Mouse (Mus musculus) layer of hippocampus, adult 2 months (tissue): Measurements from ENCODE around the gene Gm49395. TPM values are rescaled to one million over a fixed set of nuclear protein-coding genes. Genes with fewer than 3 reads are reported as not detected.

ENCODE experiments used
- DNase-seq, 2 experiments: peaks; one replicate each; pipeline ENCODE4 v3.0.0; 2022; ENCODE audit warnings: low spot score in 2 of 2
- H3K27ac ChIP-seq: fragments of 200-600 bp; 2 replicates; pipeline ENCODE4 v1.8.1; 2022
- H3K4me3 ChIP-seq: fragments of 200-600 bp; 2 replicates; pipeline ENCODE4 v1.8.1; 2022; ENCODE audit warnings: mild to moderate bottlenecking
- CTCF ChIP-seq: fragments of 200-600 bp; conservative IDR thresholded peaks from 2 replicates; pipeline ENCODE4 v1.8.1; 2022; ENCODE audit warnings: antibody characterized with exemption, mild to moderate bottlenecking, moderate library complexity
- total RNA-seq, 2 experiments: library from RNA; stranded (reverse); gene quantifications; 2 replicates each; pipeline ENCODE4 v1.2.3; 2021

The Gm49395 gene
- total RNA-seq, 2 experiments from 2014 or later = 1.5 to 4.1 TPM

DNA sequence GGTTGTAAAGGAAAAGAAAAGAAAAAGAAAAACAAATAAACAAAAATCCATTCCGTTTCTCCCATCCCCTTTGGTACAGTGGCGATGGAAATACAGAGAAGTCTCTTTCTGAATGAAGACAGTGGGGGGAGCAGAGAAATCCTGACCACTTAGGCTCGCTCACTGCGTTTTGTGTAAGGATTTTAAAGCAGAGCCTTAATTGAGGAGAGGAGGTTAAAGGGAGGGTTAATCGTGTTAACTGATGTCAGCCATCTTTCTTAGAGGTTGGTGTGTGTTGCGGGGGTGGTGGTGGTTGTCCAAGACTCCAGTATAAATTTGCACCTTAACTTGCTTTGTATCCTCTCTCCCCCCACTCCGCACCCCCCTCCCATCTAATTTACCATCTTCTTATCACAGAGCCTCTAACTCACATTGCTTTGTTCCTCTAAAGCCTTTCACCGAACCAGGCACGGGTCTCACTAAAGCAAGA, 10.7 kb downstream of the Gm49395 start:
- DNase-seq = no peak
- peak overlapping the region; percentile 81; the same call in 1 of the 2 replicates for H3K27ac ChIP-seq
- no peak for TF ChIP-seq CTCF
- peak overlapping the region; percentile 79 for H3K4me3 ChIP-seq

DNA sequence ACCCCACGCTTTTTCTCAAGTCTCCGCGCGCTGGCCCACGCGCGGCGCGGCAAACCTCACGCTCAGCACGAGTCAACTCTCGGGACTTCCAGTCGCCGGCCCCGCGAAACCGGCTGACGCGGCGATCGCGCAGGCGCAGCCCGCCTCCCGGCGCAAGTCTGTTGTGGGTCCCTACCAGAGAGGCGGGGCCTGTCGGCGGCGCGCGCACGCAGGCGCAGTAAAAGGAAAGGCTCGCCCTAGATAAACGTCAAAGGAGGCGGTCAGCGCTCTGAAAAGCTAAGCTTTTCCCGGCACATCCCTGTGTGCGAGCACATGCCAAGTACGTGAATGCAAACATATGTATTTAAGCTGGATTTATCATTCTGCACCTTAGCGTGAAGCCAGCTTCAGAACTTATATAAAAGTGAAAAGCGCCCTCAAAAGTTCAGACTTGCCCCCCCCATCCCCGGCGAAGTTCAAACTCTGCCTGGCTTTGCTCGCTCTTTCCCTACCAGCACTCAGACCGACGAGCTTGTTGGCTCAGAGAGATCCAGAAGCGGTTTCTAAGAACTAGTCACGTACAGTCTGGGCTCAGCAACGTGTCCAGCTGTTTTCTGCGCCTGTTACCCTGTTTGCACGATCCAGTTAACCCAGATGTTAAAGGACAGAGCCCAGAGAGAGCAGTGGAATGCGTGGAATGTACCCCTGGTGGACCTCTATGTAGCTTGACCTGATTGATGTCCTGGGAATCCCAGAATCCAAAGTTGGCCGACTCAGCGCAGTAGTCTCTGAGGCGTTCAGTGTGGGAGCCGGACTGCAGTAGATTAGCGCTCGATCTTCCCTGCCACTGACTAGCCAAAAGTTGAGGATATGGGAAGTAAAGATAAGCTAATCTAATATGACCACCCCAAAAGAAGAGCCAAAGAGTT, 11.4 kb downstream of the Gm49395 start, which contains the start of gene Pelo:
Gene Pelo (minus strand): TSS at position 118 of the 908 bp plus-strand sequence.
- H3K4me3 ChIP-seq = peak within 1 kb of the TSS; percentile 79
- peak; percentile 95 for DNase-seq
- no peak for TF ChIP-seq CTCF
- peak within 1 kb of the TSS; percentile 81 for H3K27ac ChIP-seq

DNA sequence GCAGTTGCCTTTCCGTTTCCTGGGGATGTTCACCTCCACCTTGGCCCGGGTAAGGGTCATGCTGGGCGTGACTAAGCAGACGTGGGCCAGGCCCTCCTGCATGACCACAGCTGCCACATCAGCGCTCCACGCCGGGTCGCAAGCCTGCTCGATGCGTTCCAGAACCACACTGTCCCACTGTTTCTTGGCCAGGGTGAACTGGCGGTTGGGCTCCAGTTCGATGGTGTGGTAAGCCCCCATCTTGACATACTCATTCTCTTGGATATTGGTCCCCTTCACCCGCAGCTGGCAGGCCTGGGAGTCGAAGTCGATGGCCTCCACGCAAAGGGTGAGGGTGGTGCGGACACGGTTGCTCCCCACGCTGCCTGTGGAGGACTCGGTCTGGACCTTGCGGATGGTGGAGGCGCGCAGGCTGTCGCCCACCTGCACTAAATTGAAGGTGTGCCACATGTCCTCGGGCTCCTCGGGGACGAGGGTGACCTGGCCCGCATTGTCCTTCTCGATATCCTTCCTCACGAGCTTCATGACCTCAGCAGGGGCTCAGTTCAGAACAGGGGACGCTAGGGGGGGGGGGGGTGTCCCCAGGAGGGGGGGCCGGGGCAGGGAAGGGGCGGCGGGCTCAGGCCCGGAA, 12.2 kb downstream of the Gm49395 start:
- peak; percentile 14 to 19 for DNase-seq
- TF ChIP-seq CTCF = no peak
- peak overlapping the region; percentile 79 for H3K4me3 ChIP-seq
- peak overlapping the region; percentile 81 for H3K27ac ChIP-seq

DNA sequence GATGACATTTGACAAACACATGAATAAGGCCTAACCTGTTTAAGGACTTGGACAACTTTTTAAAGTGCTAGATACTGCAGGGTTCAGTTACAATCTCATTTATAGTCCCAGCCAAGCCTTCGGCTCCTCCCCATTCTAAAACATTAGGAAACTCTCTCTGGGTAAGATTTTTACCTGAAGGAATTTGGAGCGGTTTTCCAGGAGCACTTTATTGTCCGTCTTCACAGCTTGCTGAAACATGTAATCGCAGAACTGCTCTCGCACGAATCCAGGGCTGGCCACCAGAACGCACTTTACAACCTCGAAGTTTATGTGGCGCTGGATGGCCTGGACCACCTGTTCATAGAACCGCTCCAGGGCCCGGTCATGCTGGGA, 12.7 kb downstream of the Gm49395 start:
- DNase-seq = no peak
- Histone ChIP-seq H3K4me3 (peak overlapping the region; percentile 79), H3K27ac (peak overlapping the region; percentile 81; the same call in 1 of the 2 replicates)
- TF ChIP-seq CTCF = no peak

DNA sequence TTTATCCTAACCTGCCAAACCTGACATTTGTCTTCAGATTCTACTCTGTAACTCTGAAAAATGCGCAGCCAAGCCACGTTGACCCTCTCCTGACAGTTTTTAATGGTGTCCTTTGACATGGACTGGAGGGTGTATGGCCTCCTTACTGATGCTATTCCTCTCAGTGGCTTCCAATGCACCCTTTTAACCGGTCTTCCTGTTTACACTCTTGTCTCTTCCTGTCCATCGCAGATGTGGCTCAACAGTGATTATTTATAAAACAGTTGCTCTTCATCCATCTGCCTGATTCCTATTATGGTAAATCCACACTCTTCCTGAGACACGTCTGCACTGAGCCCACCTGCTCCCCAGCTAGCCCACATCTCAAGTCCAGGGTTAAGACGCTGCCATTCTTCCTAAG, 15.7 kb downstream of the Gm49395 start:
- Histone ChIP-seq H3K27ac (no peak overlapping the region), H3K4me3 (no peak overlapping the region)
- no peak for DNase-seq
- TF ChIP-seq CTCF = no peak

DNA sequence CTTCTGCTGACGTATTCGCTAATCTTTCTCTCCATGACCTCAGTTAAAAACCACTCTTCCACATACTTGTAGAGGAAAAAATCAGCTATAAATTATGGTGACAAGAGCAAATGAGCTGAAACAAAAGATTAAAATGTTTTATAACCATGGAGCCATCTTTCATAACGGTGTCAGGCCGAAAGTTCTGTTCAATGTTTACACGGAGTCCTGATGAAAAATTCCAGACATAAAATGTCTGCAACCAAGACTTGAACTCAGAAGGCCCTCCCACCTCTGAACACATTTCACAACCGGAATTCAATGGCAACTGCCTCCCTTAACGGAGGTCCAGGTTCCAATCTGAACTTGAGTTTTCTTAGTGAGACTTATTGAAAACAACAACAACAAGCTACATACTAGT, 19.4 kb downstream of the Gm49395 start:
- DNase-seq = no peak
- no peak overlapping the region for H3K27ac ChIP-seq
- no peak for TF ChIP-seq CTCF
- no peak overlapping the region for H3K4me3 ChIP-seq

DNA sequence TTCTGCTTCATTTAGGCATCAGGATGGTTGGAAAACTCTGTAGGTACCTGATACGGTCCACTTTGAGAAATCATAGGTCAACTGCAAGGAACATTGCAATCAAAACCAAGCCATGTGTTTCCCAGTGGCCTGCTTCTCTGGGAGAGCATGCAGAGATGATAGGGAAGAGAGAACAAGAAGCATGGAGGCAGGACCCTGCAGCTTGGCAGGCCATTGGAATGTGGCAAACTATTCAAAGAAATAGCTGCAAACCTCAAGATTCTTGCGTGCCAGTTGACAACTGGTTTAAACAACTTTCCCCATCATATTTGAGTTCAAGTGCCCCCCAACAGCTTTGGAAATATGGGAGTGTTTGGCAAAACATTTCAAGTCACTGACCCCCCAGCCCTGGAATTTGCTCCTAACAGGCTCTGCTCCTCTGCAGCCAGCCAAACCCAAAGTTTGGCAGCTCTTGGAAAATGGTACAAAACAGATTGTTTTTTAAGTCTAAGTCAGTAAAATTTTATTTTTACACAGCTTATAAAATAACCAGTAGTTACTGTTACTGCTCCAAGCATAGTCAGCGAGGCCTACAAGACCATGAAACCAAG, 21.6 kb downstream of the Gm49395 start:
- DNase-seq = no peak
- no peak overlapping the region for H3K4me3 ChIP-seq
- no peak overlapping the region for H3K27ac ChIP-seq
- no peak for TF ChIP-seq CTCF

DNA sequence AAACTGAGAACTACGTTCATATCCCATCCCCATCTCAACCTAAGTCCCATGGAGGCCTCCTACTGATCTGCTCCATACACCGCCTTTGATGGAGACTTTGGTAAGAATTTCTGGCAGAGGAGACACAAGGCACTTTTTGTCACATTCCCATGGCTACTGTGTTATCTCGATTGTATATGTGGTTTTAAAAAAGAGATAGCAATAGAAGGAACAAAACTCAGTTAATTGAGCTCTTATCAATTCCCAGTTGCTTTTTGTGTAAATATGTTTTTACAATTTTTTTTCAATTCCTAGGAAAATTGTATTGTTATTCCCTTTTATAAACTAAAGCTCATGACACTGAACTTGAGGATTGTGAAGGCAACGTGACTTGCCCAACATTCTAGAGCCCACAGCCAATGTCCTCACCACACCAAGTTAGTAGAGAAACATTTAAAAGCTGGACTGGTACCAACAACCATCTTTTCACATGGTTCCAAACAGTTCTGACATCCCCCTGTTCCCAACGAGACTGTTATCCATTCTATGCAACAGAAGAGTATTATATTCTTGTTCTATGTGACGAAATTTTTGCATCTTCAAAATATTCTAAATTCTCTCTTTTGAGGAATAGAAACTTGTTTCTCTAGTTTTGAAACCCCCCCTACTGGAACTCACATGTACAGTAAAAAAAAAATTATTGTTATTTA, 22.6 kb downstream of the Gm49395 start:
- Histone ChIP-seq H3K4me3 (no peak overlapping the region), H3K27ac (no peak overlapping the region)
- DNase-seq = no peak
- TF ChIP-seq CTCF = no peak

DNA sequence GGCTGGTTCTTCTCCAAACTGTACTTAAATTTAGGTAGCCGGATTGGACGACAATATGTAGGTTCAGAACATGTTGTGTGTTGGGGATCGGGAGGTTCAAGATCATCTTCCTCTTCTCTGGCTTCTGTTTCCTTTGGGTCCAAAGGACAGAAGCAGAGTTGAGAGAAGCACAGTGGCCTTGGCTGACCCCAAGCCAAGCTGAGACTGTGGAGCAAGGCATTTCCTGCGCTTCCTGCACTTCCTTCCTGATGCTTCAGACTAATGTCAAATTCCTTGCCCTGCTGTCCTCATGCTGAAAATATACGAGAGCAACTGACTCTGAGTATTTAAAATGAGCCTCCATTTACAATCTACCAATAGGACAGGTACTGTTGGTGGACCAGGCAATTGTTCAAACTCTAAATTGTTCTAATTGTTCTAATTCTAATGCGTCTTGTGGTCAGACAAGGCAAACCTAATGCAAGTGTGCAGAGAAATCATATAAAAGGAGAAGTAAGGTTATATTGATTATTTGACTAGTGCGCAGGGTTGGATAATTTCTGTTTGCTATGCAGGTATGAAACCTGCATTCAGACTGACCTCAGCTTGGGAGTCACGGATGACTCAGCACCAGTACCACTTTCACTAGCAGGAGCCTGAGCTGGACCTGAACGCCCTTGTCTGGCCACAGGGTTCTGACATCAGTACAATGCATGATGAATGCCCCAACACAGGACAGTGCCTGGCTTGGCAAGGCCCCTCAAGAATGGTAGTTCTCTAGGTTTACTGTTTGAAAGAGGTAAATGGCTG, 24.2 kb downstream of the Gm49395 start:
- no peak for DNase-seq
- no peak overlapping the region for H3K27ac ChIP-seq
- H3K4me3 ChIP-seq = no peak overlapping the region
- TF ChIP-seq CTCF = no peak

DNA sequence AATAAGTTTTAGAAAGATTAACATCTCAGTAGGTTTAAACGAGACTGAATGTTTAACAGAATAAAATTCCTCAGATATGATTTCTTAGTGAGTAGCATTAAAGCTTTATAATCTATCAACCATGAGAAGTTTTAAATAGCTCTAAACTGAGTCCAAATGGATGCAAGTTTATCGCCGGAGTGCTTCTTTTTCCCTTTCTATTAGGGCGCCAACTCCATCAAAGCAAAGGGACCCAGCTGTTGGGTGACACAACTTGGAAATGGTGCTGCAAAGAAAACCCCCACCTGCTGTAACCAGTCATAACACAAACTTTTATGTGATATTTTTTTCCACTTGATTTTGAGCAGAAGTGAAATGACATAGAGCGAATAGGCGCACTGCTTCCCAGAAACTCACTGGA, 29.3 kb downstream of the Gm49395 start:
- Histone ChIP-seq H3K4me3 (no peak overlapping the region), H3K27ac (no peak overlapping the region)
- no peak for DNase-seq
- TF ChIP-seq CTCF = no peak

DNA sequence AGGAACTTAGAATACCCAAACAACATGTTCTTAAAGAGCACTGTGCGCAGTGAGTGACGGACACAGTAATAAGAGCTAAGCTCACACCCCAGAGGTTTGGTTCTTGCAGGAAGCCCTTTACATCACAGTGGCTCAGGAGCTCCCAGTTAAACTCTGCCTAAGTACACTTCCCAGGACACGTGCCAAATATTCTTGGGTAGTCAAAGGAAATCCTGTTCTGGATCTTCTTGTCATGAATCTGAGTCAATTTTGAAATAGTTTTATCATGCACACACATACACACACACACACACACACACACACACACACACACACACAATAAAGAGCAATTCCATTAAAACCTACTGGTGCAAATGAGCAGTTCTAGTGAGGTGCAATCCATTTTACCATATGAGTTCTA, 30.3 kb downstream of the Gm49395 start:
- no peak overlapping the region for H3K27ac ChIP-seq
- no peak for TF ChIP-seq CTCF
- H3K4me3 ChIP-seq = no peak overlapping the region
- DNase-seq = no peak

DNA sequence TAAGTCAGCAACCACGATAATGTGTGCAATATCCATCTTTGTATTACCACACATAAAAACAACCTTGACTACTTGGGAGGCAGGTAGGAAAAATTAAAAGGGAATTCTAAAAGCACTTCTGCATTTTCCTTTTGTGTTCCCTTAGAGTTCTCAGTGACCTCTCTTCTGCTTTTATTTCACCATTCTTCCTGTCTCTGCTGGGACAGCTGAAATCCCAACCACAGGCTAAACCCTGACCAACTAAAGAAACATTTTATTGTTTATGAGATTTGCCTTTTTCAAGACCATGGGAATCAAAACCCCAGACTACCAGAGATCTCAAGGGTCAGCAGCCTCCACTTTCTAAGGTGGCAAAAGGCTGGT, 33.8 kb downstream of the Gm49395 start:
- H3K27ac ChIP-seq = no peak overlapping the region
- H3K4me3 ChIP-seq = no peak overlapping the region
- TF ChIP-seq CTCF = no peak
- DNase-seq = no peak
